Mouse (Mus musculus): Measurements from ENCODE around the gene Prdm16. TPM values are rescaled to one million over a fixed set of nuclear protein-coding genes. Genes with fewer than 3 reads are reported as not detected.

Prdm16 gene
- polyA plus RNA-seq, 1 experiment from 2014 or later = 58.8 TPM

DNA sequence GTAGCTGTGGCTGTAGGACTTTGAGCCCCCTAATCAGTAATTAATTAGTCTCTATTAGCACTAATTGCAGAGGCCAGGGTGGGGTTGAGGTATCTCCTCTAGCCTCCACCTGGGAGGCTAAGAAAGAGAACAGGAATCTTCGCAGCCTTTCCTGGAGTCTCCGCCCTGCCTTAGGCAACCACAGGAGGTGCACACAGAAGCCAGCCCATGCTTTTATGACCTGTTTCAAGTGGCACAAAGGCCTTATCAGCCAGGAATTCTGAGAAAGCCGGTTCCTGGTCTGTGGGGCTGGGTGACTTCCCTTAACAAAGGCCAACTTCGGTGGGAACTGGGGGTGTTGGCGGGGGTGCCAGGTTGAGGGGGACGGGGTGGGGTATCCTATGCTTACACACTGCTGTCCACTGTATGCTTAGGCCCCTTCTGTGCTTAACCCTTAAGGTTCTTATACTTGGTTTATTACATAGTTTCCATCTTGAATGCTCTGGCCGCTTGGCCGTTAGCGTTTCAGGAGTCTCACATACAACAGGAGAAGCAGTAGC lies 276.8 kb downstream of the Prdm16 start:
- Histone ChIP-seq H3K36me3 (peaks cover 29% of the 10 kb centered on the region), H3K27ac (no peak overlapping the region), H3K27me3 (no peaks in the 10 kb centered on the region), H3K9me3 (no peaks in the 10 kb centered on the region), H3K4me3 (no peak overlapping the region), H3K4me1 (peaks cover 28% of the 10 kb centered on the region), H3K4me2 (replicated peaks) (no peak overlapping the region), H3K9ac (peak overlapping the region; percentile 2; the same call in 1 of the 2 replicates)
- WGBS = 63% methylated on average over 9 of the region's 9 CpGs
- ATAC-seq (ENCODE audit: low FRiP score, low read depth) = no peak

DNA sequence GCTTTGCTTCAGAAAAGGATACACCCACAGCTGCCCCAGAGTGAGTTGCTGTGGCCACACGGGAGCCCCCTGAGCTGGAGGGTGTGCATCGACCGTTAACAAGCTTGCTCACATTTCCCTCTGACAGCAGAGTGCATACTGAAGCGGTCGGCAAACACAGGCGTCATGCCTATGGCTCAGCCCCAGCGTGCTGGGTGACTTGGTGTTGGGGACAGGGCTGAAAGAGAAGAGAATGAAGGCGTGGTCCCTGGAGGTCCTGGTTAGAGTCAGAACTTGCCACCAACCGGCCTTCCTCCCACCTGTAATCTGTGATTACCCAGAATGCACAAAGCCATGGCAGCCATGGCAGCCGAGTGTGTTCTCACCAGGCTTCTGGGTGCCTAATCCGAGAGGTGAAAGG lies 277.9 kb downstream of the Prdm16 start:
- Histone ChIP-seq H3K4me1 (peaks cover 23% of the 10 kb centered on the region), H3K36me3 (peaks cover 29% of the 10 kb centered on the region), H3K27me3 (no peaks in the 10 kb centered on the region), H3K9me3 (no peaks in the 10 kb centered on the region), H3K4me2 (replicated peaks) (no peak overlapping the region), H3K9ac (no peak overlapping the region), H3K4me3 (no peak overlapping the region), H3K27ac (no peak overlapping the region)
- ATAC-seq (ENCODE audit: low FRiP score, low read depth) = peak; percentile 48; the same call in 1 of the 2 replicates
- 41% methylated on average over 11 of the region's 11 CpGs for WGBS

DNA sequence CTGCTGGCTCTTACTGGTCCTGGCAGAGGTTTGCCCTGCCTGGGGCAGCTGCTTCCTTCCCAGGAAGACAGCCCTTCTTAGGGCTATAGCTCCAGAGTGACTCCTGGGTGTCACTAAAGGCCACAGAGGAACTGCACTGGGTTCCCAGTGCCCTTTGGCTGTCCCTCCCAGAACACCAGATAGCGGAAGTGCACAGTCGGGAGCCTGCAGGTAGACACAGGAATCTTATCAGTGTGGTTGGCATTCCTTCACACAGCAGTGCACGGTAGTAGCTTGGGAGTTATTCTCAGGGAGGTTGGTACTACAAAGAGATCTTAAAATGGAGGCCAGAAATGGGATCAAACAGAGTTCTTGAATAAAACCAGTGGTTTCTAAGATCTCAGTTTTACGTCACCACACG lies 278.3 kb downstream of the Prdm16 start:
- Histone ChIP-seq H3K4me1 (peaks cover 19% of the 10 kb centered on the region), H3K27me3 (no peaks in the 10 kb centered on the region), H3K27ac (no peak overlapping the region), H3K36me3 (peaks cover 28% of the 10 kb centered on the region), H3K9ac (no peak overlapping the region), H3K9me3 (no peaks in the 10 kb centered on the region), H3K4me2 (replicated peaks) (no peak overlapping the region), H3K4me3 (no peak overlapping the region)
- no peak for ATAC-seq (ENCODE audit: low FRiP score, low read depth)
- WGBS = 57% methylated on average over 5 of the region's 5 CpGs

DNA sequence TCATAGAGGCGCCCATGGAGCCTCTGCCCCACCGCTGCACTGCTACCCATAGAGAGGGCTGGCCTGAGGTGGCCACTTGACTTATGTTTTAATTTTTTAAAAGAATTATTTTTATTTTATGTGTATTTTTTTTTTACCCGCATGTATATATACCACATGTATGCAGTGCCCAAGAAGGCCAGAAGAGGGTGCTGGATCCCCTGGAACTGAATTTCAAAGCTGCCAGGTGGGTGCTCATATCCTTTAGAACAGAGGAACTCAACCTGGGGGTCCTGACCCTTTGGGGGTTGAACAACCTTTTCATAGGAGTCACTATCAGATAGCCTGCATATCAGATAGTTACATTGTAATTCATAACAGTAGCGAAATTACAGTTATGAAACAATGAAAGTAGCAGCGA lies 281.3 kb downstream of the Prdm16 start:
- H3K27ac ChIP-seq = no peak overlapping the region

DNA sequence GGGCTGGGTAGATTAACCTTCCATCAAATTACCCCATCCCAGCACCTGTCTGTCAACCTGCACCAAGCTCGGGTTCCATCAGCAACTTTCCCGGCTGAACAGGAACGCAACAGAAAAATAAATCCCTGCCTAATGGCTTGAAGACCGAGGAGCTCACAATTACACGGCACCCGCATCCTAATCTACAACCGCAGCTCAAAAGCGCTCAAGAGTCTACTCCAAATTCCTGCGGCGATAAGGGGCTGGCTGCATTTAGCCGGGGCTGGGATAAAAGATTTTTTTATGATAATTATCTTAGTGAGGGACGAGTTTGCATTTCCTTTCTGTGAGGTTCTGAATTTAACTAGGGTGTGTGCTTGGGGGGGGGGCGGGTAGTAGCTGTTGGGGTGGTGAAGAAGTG lies 284.4 kb downstream of the Prdm16 start:
- peaks cover 33% of the 10 kb centered on the region for H3K36me3 ChIP-seq
- H3K4me1 ChIP-seq = peaks cover 27% of the 10 kb centered on the region
- H3K4me3 ChIP-seq = no peak overlapping the region
- no peaks in the 10 kb centered on the region for H3K27me3 ChIP-seq
- no peak overlapping the region for H3K9ac ChIP-seq
- no peak overlapping the region for H3K27ac ChIP-seq
- no peak for ATAC-seq (ENCODE audit: low FRiP score, low read depth)
- no peak overlapping the region for H3K4me2 ChIP-seq (replicated peaks)
- 73% methylated on average over 13 of the region's 13 CpGs for WGBS
- H3K9me3 ChIP-seq = no peaks in the 10 kb centered on the region

More for the DNA sequence above, 281.3 kb downstream of the Prdm16 start:
- H3K9me3 ChIP-seq = no peaks in the 10 kb centered on the region
- no peak overlapping the region for H3K4me3 ChIP-seq
- WGBS = 92% methylated on average over 5 of the region's 5 CpGs
- no peak for ATAC-seq (ENCODE audit: low FRiP score, low read depth)
- no peak overlapping the region for H3K9ac ChIP-seq
- no peaks in the 10 kb centered on the region for H3K27me3 ChIP-seq
- peaks cover 15% of the 10 kb centered on the region for H3K4me1 ChIP-seq
- H3K36me3 ChIP-seq = peaks cover 30% of the 10 kb centered on the region
- H3K4me2 ChIP-seq (replicated peaks) = no peak overlapping the region

DNA sequence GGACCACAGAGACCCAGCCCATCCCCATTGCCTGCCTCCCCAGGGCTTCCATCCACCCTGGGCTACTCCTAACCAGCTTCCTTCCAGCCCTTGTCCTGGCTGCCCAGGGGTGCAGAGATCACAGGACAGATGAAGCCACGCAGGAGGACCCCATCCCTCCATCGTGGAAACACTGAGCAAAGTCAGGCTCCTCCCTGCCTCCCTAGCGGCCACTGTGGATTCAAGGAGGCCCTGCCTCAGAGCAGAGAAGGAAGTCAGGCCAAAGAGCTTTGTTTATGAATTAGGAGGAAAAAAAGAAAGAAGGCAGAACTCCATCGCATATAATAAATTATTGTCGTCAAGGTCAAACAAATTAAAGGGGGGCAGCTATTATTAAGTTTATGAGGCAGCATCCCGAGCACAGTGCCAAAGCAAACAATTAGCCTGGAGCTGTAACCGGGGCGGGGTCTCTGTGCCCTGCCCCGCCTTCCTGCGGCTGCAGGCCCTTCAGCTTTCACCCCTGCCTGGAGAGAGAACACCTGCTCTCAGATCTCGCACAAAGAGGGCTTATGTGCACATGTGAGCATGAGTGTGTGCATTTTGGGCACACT lies 288.4 kb downstream of the Prdm16 start:
- Histone ChIP-seq H3K9me3 (no peaks in the 10 kb centered on the region), H3K36me3 (peaks cover 37% of the 10 kb centered on the region), H3K4me2 (replicated peaks) (no peak overlapping the region), H3K27ac (peak overlapping the region; percentile 44; the same call in 1 of the 2 replicates), H3K9ac (peak overlapping the region; percentile 43; the same call in 1 of the 2 replicates), H3K4me3 (no peak overlapping the region), H3K4me1 (peaks cover 35% of the 10 kb centered on the region), H3K27me3 (no peaks in the 10 kb centered on the region)
- WGBS = 25% methylated on average over 11 of the region's 11 CpGs
- no peak for ATAC-seq (ENCODE audit: low FRiP score, low read depth)

DNA sequence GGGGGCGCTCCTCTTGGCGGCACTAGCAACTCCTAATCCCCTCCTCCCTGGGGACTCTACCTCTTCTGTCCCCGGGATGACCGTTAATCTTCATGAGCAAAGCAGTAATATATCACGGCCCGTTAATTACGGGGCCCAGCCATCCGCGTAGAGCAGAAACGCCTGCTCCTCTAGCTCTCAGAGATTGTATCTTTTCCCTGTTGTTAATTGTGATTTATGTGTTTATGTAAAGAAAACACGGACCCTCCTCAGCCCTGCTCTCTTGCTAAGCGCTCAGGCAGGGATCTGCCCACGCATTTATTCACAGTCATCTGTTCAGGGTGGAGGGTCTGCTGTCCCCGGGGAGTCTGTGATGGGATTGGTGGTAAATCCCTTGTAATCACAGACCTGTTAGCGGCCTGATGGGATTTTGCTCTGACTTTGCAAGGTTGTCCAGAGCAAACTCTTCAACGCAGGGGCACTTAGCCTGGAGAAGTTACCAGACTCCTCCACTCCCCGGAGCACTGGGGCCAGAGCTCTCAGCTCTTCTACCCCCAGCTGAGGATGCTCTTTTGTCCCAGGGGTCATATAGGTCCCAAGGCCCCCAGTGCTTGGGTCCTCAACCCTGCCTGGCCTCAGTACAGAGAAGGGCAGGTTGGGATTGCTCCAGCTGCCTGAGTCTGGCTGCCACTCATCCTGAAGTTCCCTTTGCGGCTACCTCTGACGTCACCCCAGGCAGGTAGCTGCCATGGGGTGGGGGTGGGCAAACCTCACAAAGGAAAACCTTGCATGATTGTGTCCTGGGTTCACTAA lies 289.7 kb downstream of the Prdm16 start:
- H3K27ac ChIP-seq = no peak overlapping the region
- peaks cover 35% of the 10 kb centered on the region for H3K4me1 ChIP-seq
- 29% methylated on average over 19 of the region's 19 CpGs for WGBS
- no peak overlapping the region for H3K4me3 ChIP-seq
- H3K9me3 ChIP-seq = no peaks in the 10 kb centered on the region
- H3K36me3 ChIP-seq = peaks cover 47% of the 10 kb centered on the region
- no peak for ATAC-seq (ENCODE audit: low FRiP score, low read depth)
- H3K4me2 ChIP-seq (replicated peaks) = no peak overlapping the region
- no peaks in the 10 kb centered on the region for H3K27me3 ChIP-seq
- no peak overlapping the region; the same call in 1 of the 2 replicates for H3K9ac ChIP-seq

DNA sequence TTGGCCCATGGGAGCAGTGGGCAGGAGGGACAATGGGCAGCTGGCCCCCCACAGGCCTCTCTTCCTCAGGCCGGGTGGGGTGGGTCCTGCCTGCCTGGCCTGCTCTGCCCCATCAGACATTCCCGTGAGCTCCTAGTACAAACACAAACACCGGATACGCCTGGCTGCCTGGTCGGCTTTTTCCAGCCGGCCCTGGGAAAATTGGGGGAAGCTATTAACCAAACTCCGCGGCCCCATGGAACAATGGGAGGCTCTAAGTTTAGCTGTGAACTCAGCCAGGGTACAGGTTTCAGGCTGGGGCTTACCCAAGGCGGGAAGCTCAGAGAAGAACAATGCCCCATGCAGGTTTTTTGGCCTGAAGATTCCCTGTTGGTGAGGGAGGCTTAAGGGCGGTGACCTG lies 300.0 kb downstream of the Prdm16 start:
- H3K9me3 ChIP-seq = no peaks in the 10 kb centered on the region
- ATAC-seq (ENCODE audit: low FRiP score, low read depth) = no peak
- WGBS = 29% methylated on average over 10 of the region's 10 CpGs
- H3K4me3 ChIP-seq = no peak overlapping the region
- no peaks in the 10 kb centered on the region for H3K27me3 ChIP-seq
- H3K27ac ChIP-seq = peak overlapping the region; percentile 22; the same call in 1 of the 2 replicates
- H3K4me2 ChIP-seq (replicated peaks) = no peak overlapping the region
- peaks cover 51% of the 10 kb centered on the region for H3K4me1 ChIP-seq
- 0 out of 2 replicates have a peak overlapping the region, but pooled peaks have one; percentile 8 for H3K9ac ChIP-seq
- H3K36me3 ChIP-seq = peaks cover 64% of the 10 kb centered on the region

DNA sequence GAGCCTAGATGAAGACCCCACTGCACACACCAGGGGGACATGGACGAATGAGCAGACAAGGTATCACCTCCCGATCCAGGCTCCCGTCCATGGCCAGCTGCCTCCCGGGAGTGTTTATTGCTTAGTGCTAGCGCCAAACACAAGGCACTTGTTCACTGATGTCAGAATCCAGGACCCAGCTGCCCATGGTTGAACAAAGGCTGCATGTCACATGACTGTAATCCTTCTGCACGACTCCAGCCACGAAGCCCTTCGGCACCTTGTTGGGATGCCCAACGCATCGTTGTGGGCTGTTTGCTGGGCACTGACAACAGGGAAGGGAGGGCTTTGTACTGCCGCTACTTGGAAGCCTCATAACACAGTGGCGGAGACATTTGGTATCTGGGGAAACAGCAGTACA lies 300.9 kb downstream of the Prdm16 start, which contains the start of gene B230104I21Rik:
TSS of gene B230104I21Rik (plus strand) at position 367 of the 400 bp plus-strand sequence.
- ATAC-seq (ENCODE audit: low FRiP score, low read depth) = no peak
- 63% methylated on average over 12 of the region's 12 CpGs for WGBS
- H3K36me3 ChIP-seq = peaks cover 59% of the 10 kb centered on the region
- no peaks in the 10 kb centered on the region for H3K27me3 ChIP-seq
- H3K4me1 ChIP-seq = peaks cover 60% of the 10 kb centered on the region
- H3K4me2 ChIP-seq (replicated peaks) = peak within 1 kb of the TSS; percentile 45
- no peaks in the 10 kb centered on the region for H3K9me3 ChIP-seq
- 0 out of 2 replicates have a peak within 1 kb of the TSS, but pooled peaks have one; percentile 8 for H3K9ac ChIP-seq
- peak within 1 kb of the TSS; percentile 22; the same call in 1 of the 2 replicates for H3K27ac ChIP-seq
- H3K4me3 ChIP-seq = no peak within 1 kb of the TSS

DNA sequence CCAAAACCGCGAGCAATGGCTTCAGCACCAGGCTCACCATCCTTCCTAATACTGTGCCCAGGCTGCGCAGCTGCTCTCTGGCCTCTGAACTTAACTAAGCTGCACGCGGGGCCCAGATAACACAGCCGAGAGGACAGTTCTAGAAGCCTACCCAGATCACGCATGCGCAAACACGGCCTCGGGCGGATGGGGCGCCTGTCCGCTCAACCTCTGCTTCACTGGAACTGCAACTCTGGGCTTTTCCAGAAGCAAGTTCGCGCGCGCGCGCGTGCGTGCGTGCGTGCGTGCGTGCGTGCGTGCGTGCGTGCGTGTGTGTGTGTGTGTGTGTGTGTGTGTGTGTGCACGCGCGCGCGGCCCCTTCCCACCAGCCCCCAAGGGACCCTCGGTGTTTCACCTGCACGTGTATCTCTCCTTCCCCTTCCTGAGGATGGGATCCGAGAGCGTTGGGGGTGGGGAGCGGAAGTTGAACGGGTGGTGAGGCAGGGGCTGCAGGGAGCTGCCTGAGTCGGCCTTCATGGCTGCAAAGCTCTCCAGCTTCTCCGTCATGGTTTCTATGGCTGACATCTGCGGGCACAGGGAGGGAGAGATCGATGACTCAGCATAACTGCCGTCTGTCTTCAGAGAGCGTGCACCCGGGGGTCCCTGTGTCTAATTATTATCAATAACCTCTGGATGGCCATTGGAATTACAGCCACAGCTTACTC lies 301.8 kb downstream of the Prdm16 start:
- Histone ChIP-seq H3K36me3 (peaks cover 52% of the 10 kb centered on the region), H3K9ac (no peak overlapping the region)

DNA sequence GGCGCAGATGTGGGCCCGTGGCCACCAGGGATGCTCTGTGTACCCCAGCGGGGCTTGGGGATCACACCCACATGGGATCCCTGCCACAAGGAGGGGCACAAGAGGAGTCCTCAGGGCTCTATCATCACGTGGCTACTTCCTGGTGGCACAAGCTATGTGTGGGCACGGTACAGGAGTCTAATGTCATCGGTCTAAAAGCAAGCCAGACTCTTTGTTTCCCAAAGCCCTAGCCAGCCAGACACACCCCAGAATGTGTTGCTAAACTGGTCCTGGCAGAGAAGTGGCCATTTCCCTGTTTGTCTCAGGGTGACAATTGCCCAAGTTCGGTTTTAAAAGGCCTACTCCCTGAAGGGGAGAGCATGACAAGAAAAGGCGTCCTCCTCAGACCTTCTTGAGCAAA lies 303.4 kb downstream of the Prdm16 start:
- no peaks in the 10 kb centered on the region for H3K9me3 ChIP-seq
- no peak overlapping the region for H3K27ac ChIP-seq
- peaks cover 42% of the 10 kb centered on the region for H3K36me3 ChIP-seq
- WGBS = 53% methylated on average over 8 of the region's 8 CpGs
- H3K9ac ChIP-seq = no peak overlapping the region; the same call in 1 of the 2 replicates
- no peak overlapping the region for H3K4me2 ChIP-seq (replicated peaks)
- H3K4me1 ChIP-seq = peaks cover 81% of the 10 kb centered on the region
- no peak overlapping the region for H3K4me3 ChIP-seq
- no peak for ATAC-seq (ENCODE audit: low FRiP score, low read depth)
- H3K27me3 ChIP-seq = no peaks in the 10 kb centered on the region

More for the DNA sequence above, 301.8 kb downstream of the Prdm16 start:
- no peaks in the 10 kb centered on the region for H3K27me3 ChIP-seq
- no peak overlapping the region for H3K27ac ChIP-seq
- WGBS = 59% methylated on average over 48 of the region's 48 CpGs
- H3K4me1 ChIP-seq = peaks cover 69% of the 10 kb centered on the region
- no peaks in the 10 kb centered on the region for H3K9me3 ChIP-seq
- no peak for ATAC-seq (ENCODE audit: low FRiP score, low read depth)
- H3K4me3 ChIP-seq = no peak overlapping the region
- H3K4me2 ChIP-seq (replicated peaks) = peak overlapping the region; percentile 45

Data from limb, embryonic 13.5 days (tissue).